Mouse (Mus musculus) heart, postnatal 10 days (tissue): Measurements from ENCODE around the gene Naa30. TPM values are rescaled to one million over a fixed set of nuclear protein-coding genes. Genes with fewer than 3 reads are reported as not detected.
"Not testable (repeated sequence)": the region's sequence is repeated elsewhere in the genome, so short reads cannot be mapped to it uniquely, and the experiment has no call there.

Experiments used
- DNase-seq, 2 experiments: peaks; one replicate each; pipeline ENCODE4 v3.0.0; 2021
- intact Hi-C: fragments of 180-260 bp; cut with DNase I; formaldehyde crosslinking; loops from one replicate; pipeline ENCODE4 v1.15.1; 2025
- total RNA-seq, 2 experiments: library from RNA; stranded (reverse); gene quantifications; 2 replicates each; pipeline ENCODE4 v1.2.3; 2021

Gene Naa30
- total RNA-seq: 10 to 100 TPM; 23.7 to 27.1 TPM

DNA sequence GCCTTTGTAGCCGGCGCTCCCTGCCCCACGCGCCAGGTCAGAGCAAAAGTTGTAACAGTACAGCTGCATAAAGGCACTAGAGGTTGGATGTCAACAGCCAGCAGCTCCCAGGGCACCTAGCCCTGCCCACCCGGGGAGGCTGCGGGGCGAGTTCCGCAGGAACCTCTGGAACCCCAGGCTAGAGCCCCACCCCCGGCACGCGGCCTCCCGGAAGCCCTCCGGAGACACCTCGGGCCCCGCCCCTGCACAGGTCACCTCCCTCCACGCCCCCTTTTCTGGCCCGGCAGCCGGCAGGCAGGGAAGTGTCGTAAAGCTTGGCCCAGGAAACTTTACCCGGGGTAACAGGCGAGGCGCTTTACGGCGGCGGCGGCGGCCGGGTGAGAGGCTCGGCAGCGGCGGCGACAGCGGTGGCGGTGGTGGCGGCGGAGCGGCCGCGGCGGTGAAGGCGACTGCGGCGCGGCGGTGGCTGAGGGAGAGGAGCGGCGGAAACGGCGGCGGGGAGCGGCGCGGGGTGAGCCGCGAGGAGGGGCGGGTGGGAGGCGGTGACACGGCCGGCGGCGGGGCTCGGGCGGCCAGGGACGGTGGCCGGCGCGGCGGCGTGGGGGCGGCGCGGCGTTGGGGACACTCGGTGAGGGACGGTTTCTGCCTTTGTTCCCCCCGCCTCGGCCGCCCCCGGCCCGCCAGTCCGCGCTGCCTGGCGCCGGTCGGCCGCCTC is at the start of gene Naa30:
Naa30 (plus strand) TSS at position 360 of the 715 bp plus-strand sequence.
- peak; percentile 97 to 98 for DNase-seq
- intact Hi-C loops: loop anchor here (2.0 kb wide), 1 partner anchor 105 kb away; the partner anchor contains the start of genes Ap5m1 and Exoc5

DNA sequence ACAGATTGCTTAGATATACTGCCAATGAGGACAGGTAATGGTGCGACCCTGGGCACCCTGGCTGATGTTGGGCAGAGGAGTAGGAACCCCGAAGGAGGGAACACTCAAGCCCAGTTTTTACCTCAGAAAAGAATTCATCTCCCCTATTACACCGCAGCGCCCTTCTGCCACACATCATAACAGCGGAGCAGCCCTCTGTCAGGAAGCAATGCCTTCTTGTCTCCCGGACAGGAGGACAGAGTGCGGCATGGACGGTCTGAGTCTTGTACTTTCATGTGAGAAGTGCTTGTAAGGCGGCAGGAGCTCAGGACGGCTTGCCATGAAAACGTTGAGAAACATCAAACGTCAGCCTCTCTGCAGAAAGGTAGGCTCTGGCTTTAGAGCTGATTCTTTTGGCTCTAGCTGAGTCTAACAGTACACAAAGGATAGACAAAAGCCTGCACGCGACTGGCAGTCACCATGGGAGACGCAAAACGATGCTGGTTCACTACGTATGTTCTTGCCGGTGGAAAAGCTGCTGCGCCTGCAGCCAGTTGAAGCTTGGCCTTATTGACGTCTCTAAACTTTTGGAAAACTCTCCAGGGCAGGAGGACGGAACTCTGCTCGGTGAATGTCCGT is 44.8 kb upstream of the Naa30 start:
- DNase-seq: no peak
- intact Hi-C loops: no loop called here

DNA sequence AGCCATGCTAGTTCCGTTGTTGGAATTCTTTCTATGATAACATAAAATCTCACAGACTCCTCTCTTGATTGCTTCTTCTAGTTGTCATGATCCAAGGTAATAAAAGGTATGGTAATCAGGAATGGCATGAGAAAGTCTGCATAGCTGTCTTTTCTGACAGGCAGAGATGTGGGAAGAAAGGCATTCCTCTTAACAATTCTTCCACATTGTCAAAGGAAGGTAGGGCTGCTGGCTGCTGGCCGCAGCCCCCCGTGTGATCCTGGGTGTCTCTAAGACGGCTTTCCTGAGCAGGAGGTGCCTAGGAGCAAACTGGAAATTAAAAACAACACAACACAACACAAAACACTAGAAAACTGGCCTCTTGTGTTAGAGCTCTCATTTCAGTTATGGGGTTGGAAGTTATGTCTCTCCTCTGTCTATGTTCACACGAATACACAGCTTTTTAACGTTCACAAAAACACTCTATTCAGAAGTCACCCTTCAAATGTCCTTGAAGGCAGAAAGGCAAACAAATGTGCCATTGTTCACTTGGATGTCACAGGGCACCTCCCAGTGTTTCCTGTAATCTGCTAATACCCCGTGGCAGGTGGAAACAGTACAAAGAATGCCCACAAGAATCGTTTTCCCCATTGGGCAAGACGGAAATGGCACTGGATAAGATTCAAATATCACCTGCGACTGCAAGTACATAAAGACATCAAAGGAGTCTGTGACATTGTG is 43.3 kb upstream of the Naa30 start:
- no peak for DNase-seq
- intact Hi-C loops: no loop called here

DNA sequence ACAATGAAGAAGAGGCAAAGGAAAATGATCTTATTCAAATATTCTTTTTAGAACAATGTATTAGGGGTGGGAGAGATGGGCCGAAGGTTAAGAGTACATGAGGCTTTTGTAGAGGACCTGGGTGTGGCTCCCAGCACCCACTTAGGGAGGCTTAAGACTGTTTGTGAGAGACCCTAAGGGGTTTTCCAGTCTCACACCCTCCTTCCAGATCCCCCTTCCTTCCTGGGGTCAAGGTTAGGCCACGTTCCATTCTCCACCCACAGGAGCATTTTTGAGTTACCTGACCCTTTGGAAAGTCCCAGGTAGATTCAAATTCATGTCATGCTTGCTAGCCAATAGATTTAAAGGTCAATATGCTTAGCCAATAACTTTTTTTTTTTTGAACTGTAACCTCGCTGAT is 39.6 kb upstream of the Naa30 start:
- DNase-seq: no peak
- intact Hi-C loops: no loop called here

DNA sequence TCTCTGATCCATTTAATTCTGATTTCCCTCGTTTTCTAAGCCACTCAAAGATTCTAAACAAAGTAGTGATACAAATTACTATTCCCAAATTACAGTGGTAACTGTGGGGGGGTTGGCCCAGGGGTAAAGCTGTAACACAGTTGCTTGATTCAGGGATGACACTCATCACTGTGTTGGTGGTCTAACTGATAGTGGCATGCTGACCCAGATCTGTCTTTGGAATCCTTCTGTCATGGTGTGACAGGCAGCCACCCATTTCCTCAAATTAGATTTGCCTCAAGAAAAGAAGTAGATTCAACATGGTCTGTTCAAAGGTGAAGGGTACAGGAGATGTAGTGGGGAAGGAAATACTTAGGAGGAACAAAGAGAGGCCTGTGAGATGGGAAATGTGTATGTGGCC is 33.9 kb upstream of the Naa30 start:
- DNase-seq: no peak
- intact Hi-C loops: no loop called here

DNA sequence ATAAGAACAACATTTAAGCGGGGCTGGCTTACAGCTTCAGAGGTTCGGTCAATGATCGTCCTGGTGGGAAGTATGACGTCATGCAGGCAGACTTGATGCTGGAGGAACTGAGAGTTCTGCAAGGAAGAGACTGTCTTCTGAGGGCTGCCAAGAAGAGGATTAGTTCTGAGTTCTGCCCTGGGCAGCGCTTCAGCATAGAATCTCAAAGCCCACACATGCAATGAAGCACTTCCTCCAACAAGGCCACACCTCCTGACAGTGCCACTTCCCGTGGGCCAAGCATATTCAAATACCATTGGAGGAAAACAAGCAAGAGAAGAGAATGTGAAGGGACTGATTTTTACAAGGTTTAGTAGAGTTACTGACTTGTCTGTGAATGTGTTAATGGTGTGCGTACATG is 31.3 kb upstream of the Naa30 start:
- DNase-seq: no peak
- intact Hi-C loops: no loop called here

DNA sequence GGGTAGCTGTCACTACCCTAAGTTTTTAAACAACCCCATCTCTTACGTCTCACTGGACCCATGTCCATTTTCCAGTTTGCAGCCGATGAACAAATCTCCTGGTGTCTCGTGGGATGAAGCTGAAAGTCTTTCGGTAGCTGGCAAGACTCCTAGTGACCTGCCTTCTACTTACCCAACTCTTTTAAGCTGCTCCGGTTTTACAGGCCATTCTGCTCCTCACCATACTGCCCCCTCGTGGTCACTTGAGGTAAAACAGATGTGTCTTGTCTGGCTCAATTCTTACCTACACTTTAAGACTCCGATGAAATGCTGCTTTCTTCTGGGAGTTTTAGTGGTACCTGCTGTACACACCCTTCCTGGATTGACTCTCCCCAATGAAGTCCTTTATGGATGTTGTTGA is 18.2 kb upstream of the Naa30 start:
- intact Hi-C loops: no loop called here
- peak; percentile 58 to 83 for DNase-seq

DNA sequence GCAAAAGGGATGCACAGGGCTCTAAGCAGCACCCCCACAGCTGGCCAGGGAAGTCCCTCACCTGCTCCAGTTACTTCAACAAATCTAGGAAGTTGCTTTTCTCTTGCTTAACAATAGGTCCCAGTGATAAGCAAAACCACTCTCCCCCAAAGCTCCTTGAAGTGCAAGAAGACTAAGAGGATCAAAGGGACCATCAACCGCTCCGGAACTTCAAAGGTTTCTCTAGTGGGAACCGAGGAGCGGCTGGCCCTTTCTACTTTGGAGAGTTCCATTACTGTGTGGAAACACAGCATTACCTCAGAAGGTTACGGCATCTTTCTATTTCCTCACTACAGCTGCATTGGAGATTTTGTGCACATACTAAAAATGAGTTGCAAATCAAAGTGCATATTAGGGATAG is 16.5 kb upstream of the Naa30 start:
- no peak for DNase-seq
- intact Hi-C loops: no loop called here

DNA sequence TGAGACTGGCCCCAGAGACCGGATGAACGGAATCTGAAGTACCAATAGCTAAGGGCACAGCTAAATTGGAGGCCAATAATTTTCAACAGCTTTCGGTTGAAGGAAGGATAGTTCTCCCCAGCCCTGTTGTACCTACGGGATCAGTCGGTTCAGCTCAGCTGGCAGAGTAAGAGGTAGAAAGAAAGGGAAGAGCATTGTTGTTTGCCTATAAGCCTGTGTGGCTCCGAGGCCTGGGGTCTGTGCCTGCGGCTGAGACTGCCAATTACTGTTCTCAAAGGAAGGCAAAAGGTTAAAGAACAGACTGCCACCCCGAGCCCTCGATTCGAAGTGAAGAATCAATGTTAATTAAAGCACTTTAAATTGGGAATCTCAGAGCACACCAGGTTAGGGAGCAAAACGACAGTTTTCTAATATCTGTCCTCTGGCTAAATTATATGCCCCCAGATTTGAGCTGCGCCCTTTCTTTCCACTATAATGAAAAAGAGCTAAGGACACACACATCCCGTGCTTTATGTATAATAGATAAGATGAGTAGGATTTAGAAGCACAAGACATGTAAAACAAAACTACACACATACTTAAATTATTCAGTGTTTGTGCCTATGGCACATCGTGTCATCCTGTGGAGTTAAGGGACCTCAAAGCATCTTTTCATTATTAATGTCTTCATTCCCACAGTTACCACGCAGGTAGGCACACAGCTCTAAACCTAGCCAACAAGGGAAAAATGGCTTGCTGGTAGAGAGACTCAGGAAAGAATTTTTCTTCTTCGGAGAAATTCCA is 13.7 kb upstream of the Naa30 start:
- intact Hi-C loops: no loop called here
- DNase-seq: no peak

DNA sequence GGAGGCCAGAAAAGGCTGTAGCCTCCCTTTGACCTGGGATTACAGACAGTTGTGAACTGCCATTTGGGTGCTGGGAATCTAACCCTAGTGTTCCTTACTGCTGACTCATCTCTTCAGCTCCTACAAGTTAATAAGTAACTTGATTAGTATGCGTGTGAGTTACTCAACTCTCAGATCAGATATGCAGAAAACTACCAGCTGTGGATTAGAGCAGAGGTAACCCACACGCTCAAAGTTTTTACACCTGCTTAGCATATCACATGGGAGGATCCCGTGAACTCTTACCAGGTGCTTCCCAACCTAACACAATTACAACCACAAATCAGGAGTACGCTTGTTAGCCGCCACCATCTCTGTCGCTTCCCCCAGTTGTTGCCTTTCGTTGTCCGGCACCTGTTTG is 740 bp upstream of the Naa30 start:
- DNase-seq: peak; percentile 2 to 19
- intact Hi-C loops: no loop called here

DNA sequence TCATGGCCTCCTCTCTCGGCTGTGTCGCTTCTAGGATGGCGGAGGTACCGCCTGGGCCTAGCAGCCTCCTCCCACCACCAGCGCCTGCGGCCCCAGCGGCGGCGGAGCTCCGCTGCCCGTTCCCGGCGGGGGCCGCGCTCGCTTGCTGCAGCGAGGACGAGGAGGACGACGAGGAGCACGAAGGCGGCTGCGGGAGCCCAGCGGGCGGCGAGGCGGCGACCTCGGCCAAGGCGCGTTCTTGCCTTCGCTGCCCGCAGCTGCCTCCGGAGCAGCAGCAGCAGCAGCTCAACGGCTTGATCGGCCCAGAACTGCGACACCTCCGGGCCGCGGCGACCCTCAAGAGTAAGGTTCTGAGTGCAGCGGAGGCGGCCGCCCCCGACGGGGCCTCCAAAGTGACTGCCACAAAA is 559 bp downstream of the Naa30 start:
- peak; percentile 67 to 75 for DNase-seq
- intact Hi-C loops: loop anchor here (2.0 kb wide), 1 partner anchor 106 kb away; the partner anchor contains the start of genes Ap5m1 and Exoc5

DNA sequence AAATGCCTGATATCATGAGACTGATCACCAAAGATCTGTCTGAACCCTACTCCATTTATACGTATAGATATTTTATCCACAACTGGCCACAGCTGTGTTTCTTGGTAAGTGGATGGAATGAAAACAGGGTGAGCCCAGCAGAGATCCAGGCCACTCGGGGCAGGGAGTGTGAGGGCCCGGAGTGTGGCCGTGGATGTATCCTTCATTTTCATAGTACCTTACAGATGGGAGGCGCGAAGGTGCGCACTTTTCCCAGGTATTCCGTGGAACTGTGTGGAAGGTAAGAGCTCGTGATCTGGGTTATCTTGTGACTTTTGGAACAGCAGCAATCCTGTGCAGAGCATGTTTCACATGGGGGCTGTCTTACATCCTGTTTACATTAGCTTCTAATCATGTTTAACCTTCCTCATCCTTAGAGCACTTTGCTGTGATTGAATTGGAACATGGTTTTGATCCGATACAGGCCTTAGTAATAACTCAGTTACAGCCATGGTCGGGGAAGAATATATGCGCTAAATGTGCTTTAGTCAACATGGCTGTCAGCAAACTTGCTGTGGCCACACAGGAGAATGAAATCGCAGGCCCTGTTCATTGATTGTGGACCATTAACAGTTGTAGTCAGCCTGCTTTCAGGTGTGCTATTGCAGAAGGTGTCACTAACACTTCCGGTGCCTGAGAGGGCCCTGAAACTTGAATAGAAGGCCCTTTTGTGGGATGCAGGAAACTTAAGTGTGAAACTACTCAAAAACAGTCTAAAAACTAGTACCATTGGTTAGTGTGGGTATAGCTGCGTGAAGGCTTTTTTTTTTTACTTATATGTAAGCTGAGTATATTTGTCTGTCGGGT is 1.5 kb downstream of the Naa30 start:
- intact Hi-C loops: loop anchor here (2.0 kb wide), 1 partner anchor 107 kb away; the partner anchor contains the start of genes Ap5m1 and Exoc5
- peak; percentile 12 to 13 for DNase-seq

DNA sequence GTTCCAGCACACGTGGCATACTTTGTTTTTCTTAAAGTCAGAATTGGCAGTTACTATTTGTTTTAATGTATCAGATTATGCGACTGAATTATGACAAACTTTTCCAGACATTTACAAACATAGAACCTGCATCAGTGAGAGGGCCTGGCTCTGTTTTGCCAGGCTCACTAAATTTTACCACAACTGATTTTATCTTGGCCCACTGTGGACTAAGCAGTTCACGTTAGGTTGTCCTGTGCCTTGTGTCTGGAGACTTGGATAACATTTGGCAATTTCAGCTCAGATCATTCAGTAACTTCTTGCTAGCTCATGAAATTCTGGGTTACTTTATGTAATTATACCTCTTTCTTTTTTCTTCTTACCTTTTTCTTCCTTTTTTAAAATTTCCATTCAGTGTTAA is 7.7 kb downstream of the Naa30 start:
- DNase-seq: no peak
- intact Hi-C loops: no loop called here

DNA sequence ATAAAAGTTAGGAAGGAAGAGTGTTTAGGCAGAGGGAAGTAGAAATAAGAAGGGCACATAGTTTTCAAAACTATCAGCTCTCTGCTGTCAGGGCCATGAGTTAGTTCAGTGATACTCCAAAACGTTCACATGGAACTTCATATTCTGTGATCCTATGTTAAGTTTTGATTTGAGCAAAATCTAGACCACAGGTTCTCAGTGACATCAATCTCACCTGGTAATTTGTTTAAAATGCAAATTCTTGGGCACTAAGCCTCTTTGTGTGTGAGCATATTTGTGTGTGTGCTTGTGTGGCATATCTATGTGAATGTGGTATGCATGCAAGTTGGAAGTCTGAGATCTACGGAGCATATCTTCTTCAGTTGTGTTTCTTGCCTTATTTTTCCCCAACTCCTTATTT is 14.2 kb downstream of the Naa30 start:
- no peak for DNase-seq
- intact Hi-C loops: no loop called here

DNA sequence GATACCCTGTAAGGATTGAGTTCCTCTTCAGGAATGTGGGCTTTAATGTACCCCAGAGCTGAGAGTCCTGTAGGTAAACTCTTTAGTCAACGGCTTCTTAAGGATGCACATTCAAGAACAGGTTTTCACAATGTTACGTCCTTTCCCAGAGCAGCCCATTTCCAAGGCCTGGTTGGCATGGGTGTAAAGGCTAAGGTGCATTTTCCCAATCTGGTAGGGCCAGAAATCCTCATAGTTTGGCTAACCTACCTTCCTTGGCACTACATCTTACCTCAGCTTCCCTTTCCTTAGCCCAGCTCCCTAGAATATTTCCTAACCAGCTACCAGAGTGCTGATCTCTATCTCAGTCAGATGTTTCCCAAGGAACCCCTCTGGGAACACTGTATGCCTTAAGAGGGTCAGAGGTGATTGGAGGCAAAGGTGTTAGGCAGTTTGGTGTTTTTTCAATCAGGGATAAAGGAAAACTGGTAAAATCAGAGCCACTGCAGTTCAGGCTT is 25.1 kb downstream of the Naa30 start:
- intact Hi-C loops: no loop called here
- DNase-seq: no peak

DNA sequence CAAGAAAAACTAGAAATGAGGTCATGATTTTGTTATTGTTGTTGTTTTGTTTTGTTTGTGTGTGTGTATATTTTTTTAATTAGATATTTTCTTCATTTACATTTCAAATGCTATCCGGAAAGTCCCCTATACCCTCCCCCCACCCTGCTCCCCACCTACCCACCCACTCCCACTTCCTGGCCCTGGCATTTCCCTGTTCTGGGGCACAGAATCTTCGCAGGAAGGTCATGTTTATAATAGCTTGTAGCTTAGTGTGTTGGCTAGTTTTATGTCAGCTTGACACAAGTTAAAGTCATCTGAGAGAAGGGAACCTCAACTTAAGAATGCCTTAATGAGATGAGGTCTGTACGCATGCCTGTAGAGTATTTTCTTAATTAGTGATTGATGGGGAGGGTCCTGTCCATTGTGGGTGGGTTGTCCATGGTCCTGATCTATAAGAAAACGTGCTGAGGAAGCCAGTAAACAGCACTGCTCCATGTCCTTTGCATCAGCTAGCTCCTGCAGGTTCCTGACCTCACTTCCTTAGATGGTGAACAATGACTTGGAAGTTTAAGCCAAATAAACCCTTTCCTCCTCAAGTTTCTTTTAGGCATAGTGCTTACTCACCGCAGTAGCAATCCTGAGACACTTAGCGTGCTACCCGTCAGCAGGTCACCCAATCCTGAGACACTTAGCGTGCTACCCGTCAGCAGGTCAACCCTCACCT is 29.2 kb downstream of the Naa30 start:
- intact Hi-C loops: no loop called here
- no peak for DNase-seq

DNA sequence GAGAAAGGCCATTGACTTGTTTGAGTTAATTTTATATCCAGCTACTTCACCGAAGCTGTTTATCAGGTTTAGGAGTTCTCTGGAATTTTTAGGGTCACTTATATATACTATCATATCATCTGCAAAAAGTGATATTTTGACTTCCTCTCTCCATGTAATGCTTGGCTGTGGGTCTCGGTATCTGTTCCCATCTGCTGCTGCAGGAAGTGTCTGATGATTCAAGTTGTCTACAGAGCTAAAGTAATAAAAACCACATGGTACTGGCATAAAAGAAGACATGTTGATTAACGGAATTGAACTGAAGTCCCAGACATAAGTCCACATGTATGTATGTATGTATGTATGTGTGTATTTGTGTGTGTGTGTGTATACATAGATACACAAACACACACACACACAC is 38.2 kb downstream of the Naa30 start:
- intact Hi-C loops: not testable (repeated sequence)

DNA sequence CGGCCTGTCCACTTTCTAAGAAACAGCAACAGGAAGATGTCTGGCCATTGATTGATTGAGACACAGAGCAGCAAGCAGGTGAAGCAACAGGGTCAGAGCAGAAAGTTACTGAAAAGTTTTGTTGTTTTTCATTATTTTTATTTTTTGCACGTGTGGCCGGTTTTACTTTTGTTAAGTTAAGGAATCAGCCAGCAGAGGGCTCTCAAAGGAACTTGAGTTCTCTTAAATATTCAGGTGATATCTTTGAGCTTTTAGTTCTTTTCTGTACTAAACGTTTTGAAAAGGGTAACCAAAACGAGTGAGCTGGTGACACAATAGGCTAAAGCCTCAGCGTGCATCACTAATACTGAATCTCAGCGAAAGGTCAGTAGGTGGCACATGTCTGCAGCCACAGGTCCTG is 46.7 kb downstream of the Naa30 start:
- DNase-seq: no peak
- intact Hi-C loops: no loop called here

More for the DNA sequence above, 38.2 kb downstream of the Naa30 start:
- DNase-seq: not testable (repeated sequence)

DNA sequence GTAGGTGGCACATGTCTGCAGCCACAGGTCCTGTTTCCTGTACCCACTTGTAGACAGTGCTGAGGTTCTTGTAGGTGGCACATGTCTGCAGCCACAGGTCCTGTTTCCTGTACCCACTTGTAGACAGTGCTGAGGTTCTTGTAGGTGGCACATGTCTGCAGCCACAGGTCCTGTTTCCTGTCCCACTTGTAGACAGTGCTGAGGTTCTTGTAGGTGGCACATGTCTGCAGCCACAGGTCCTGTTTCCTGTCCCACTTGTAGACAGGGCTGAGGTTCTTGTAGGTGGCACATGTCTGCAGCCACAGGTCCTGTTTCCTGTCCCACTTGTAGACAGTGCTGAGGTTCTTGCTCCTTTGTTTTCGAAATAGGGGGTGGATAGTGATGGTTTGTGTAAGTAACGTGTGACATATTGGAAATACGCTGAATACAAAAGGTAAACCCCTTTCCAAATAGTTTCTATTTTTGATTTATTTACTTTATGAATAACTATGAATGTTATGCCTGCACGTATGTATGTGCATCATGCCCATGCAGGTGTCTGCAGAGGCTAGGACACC is 47.5 kb downstream of the Naa30 start:
- intact Hi-C loops, DNase-seq: not testable (repeated sequence)
